In genomic region chr11:62576530-62577152, GRCm38 (mm10) we compare ENCODE assay signal across 7 mouse cellular contexts. TPM values are rescaled to one million over a fixed set of nuclear protein-coding genes. Genes with fewer than 3 reads are reported as not detected.
DNase-seq lines count a peak whose midpoint lies in the region; ATAC-seq and TF ChIP-seq lines count a peak whose summit lies in the region.

No protein-coding gene starts in this region.

- no peak for TF ChIP-seq CTCF in olfactory bulb, adult 2 months (IDR thresholded peaks at IDR 0.05; ENCODE audit: insufficient read depth, low read depth, low read length)

- peak overlapping the region; percentile 44; the same call in 1 of the 2 replicates for H3K9ac ChIP-seq in intestine, embryonic 14.5 days (ENCODE audit: low read length)
- peak overlapping the region; percentile 14; the same call in 1 of the 2 replicates for H3K9ac ChIP-seq in lung, embryonic 16.5 days (ENCODE audit: low read length)

- no peak overlapping the region for H3K27ac ChIP-seq in intestine, embryonic 14.5 days (ENCODE audit: low read depth)
- no peak overlapping the region for H3K27ac ChIP-seq in lung, embryonic 16.5 days (ENCODE audit: low read length)
- H3K27ac ChIP-seq in olfactory bulb, adult 2 months (ENCODE audit: insufficient read depth, low read depth, low read length), result no peak overlapping the region

- 0 out of 2 replicates have a peak, but pooled peaks cover 4% of the 10 kb centered on the region for H3K4me1 ChIP-seq in intestine, embryonic 14.5 days (replicated peaks; ENCODE audit: control insufficient read depth, insufficient read depth, low read length)
- H3K4me1 ChIP-seq in lung, embryonic 16.5 days (replicated peaks; ENCODE audit: control insufficient read depth, insufficient read depth, low read length), result peaks cover 7% of the 10 kb centered on the region; the same call in 1 of the 2 replicates
- peaks cover 13% of the 10 kb centered on the region for H3K4me1 ChIP-seq in olfactory bulb, adult 2 months (ENCODE audit: control insufficient read depth, insufficient read depth, low read length)

- WGBS in intestine, embryonic 14.5 days, result 68% methylated on average over 16 of the region's 16 CpGs
- 61% methylated on average over 16 of the region's 16 CpGs for WGBS in lung, embryonic 16.5 days
- 58% methylated on average over 16 of the region's 16 CpGs for WGBS in olfactory bulb, adult 2 months

- H3K4me3 ChIP-seq in intestine, embryonic 14.5 days (ENCODE audit: low read depth, low read length), result peak overlapping the region; percentile 49; the same call in 1 of the 2 replicates
- H3K4me3 ChIP-seq in lung, embryonic 16.5 days (ENCODE audit: low read length), result peak overlapping the region; percentile 57; the same call in 1 of the 2 replicates
- peak overlapping the region; percentile 66 for H3K4me3 ChIP-seq in olfactory bulb, adult 2 months (ENCODE audit: insufficient read depth, low read depth, low read length)

- DNase-seq in CD4-positive, CD25-positive, alpha-beta regulatory T cell, adult 2 months (ENCODE audit: low read depth, low spot score), result peak; percentile 77
- peak; percentile 91 for DNase-seq in MEL-GATA-1-ER (ENCODE audit: extremely low read depth, low read depth)
- peak; percentile 10 to 28 for DNase-seq in frontal cortex, postnatal 25 days (ENCODE audit: low spot score in 2 of 2)
- DNase-seq in intestine, embryonic 14.5 days (ENCODE audit: low spot score), result no peak
- DNase-seq in urinary bladder, adult 2 months (ENCODE audit: low spot score), result no peak

- H3K9me3 ChIP-seq in intestine, embryonic 14.5 days (ENCODE audit: control insufficient read depth, low read length), result no peaks in the 10 kb centered on the region
- peaks cover 3% of the 10 kb centered on the region; the same call in 1 of the 2 replicates for H3K9me3 ChIP-seq in lung, embryonic 16.5 days (ENCODE audit: control insufficient read depth, low read length)

- ATAC-seq in intestine, embryonic 14.5 days (replicated peaks; ENCODE audit: low FRiP score, low TSS enrichment, low read depth), result no peak
- ATAC-seq in lung, embryonic 16.5 days (ENCODE audit: low read depth), result no peak

- TF ChIP-seq POLR2A in olfactory bulb, adult 2 months (IDR thresholded peaks at IDR 0.05; ENCODE audit: insufficient read depth, low read depth, low read length), result no peak

- H3K36me3 ChIP-seq in intestine, embryonic 14.5 days (ENCODE audit: control insufficient read depth, insufficient read depth, low read length), result no peaks in the 10 kb centered on the region
- H3K36me3 ChIP-seq in lung, embryonic 16.5 days (ENCODE audit: control insufficient read depth, insufficient read depth, low read length), result no peaks in the 10 kb centered on the region

- 0 out of 2 replicates have a peak, but pooled peaks cover 4% of the 10 kb centered on the region for H3K27me3 ChIP-seq in intestine, embryonic 14.5 days (replicated peaks; ENCODE audit: control insufficient read depth, insufficient read depth, low read length)
- peaks cover 3% of the 10 kb centered on the region; the same call in 1 of the 2 replicates for H3K27me3 ChIP-seq in lung, embryonic 16.5 days (ENCODE audit: control insufficient read depth, insufficient read depth, low read depth, low read length)

- H3K4me2 ChIP-seq in intestine, embryonic 14.5 days (ENCODE audit: low read length), result peak overlapping the region; percentile 95
- peak overlapping the region; percentile 98 for H3K4me2 ChIP-seq in lung, embryonic 16.5 days (ENCODE audit: low read depth, low read length)

RNA-seq across cellular contexts. Expression of gene Trpv2, which starts 2.4 kb away (rescaled TPM):
- polyA plus RNA-seq in intestine, embryonic 14.5 days (2014; fragmentation: Nextera tagmentation; extraction: Ambion mirVana), result 11.6 and 12.4 TPM in 2 replicates
- polyA plus RNA-seq in lung, embryonic 16.5 days (2015; fragmentation: Nextera tagmentation; extraction: Ambion mirVana), result 4.8 and 4.9 TPM in 2 replicates
- polyA plus RNA-seq in olfactory bulb, adult 2 months (2012; ENCODE audit: insufficient read depth, insufficient read length, low replicate concordance, missing spikeins), result not detected in 2 replicates
- polyA plus RNA-seq in urinary bladder, adult 2 months (2012; rRNA removed), result 52.6 and 62.0 TPM in 2 replicates

RNA-seq across cellular contexts. Expression of gene Ubb, which starts 25.7 kb away (rescaled TPM):
- 2,820 and 3,158 TPM in 2 replicates for polyA plus RNA-seq in intestine, embryonic 14.5 days (2014; fragmentation: Nextera tagmentation; extraction: Ambion mirVana)
- 3,082 and 3,189 TPM in 2 replicates for polyA plus RNA-seq in lung, embryonic 16.5 days (2015; fragmentation: Nextera tagmentation; extraction: Ambion mirVana)
- 651 TPM in 1 of 2 replicates, not detected in the other for polyA plus RNA-seq in olfactory bulb, adult 2 months (2012; ENCODE audit: insufficient read depth, insufficient read length, low replicate concordance, missing spikeins)
- polyA plus RNA-seq in urinary bladder, adult 2 months (2012; rRNA removed), result 2,108 and 2,141 TPM in 2 replicates

RNA-seq across cellular contexts. Expression of gene Cenpv, which starts 37.6 kb away (rescaled TPM):
- polyA plus RNA-seq in intestine, embryonic 14.5 days (2014; fragmentation: Nextera tagmentation; extraction: Ambion mirVana), result 31.1 and 44.9 TPM in 2 replicates
- 7.9 and 9.0 TPM in 2 replicates for polyA plus RNA-seq in lung, embryonic 16.5 days (2015; fragmentation: Nextera tagmentation; extraction: Ambion mirVana)
- polyA plus RNA-seq in olfactory bulb, adult 2 months (2012; ENCODE audit: insufficient read depth, insufficient read length, low replicate concordance, missing spikeins), result not detected in 2 replicates
- 30.7 and 38.1 TPM in 2 replicates for polyA plus RNA-seq in urinary bladder, adult 2 months (2012; rRNA removed)

Comparison
In these comparisons a context has a peak if more than half of its experiments do, and no peak if none do; other contexts are left out.
1. DNase-seq: peak in CD4-positive, CD25-positive, alpha-beta regulatory T cell, adult 2 months (single experiment), MEL-GATA-1-ER (single experiment) and frontal cortex, postnatal 25 days (2 of 2); none in intestine, embryonic 14.5 days (single experiment) and urinary bladder, adult 2 months (single experiment).
2. Peak in every context shown above with its lines, with median percentiles within 50 percentile points of each other: H3K4me3 ChIP-seq.